In the genomic region with DNA sequence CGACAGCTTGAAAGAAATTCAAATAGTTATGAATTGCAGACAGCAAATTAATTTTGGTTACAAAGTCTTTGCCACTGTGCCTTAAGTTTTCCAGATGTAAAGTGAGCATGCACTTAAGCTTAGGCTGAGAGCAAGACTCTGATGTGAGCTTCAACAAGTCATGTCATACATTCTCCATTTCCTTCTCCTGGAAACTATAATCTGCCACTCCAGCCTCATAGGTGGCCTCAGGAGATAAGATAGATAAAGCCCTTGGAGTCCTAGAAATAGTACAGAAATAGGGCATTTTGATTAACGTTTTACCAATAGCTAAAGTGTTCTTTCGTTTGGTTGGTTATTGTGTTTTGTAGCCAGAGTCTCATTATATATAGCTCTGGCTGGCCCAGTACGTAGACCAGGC, we compare ENCODE assay signal across 30 mouse cellular contexts. TPM values are rescaled to one million over a fixed set of nuclear protein-coding genes. Genes with fewer than 3 reads are reported as not detected.
DNase-seq lines count a peak whose midpoint lies in the region; ATAC-seq and TF ChIP-seq lines count a peak whose summit lies in the region.
"Had no signal": no experiment of that assay in that cellular context is flagged by ENCODE, and none has a peak within 500 bp of the region (broad histone marks: within the 10 kb centered on the region; RNA-seq: fewer than 3 reads in every experiment).

No protein-coding gene starts in this region.

- H3K27me3 ChIP-seq in liver, embryonic 11.5 days (replicated peaks; ENCODE audit: control insufficient read depth, insufficient read depth, low read length): no peaks in the 10 kb centered on the region
- H3K27me3 ChIP-seq in liver, postnatal 0 days (ENCODE audit: insufficient read depth, low read length): no peaks in the 10 kb centered on the region
- no peaks in the 10 kb centered on the region for H3K27me3 ChIP-seq in liver, embryonic 16.5 days (ENCODE audit: control insufficient read depth, insufficient read depth, low read depth, low read length)
- H3K27me3 ChIP-seq: CH12.LX; embryonic facial prominence, embryonic 13.5 days; forebrain, embryonic 12.5 days; heart, embryonic 12.5 days; heart, embryonic 15.5 days; Patski had no signal

- no peaks in the 10 kb centered on the region for H3K9me3 ChIP-seq in liver, embryonic 11.5 days (ENCODE audit: control insufficient read depth, low read length)
- no peaks in the 10 kb centered on the region for H3K9me3 ChIP-seq in liver, postnatal 0 days (ENCODE audit: low read length)
- no peaks in the 10 kb centered on the region for H3K9me3 ChIP-seq in liver, embryonic 16.5 days (replicated peaks; ENCODE audit: control insufficient read depth, low read length)
- H3K9me3 ChIP-seq: embryonic facial prominence, embryonic 10.5 days; embryonic facial prominence, embryonic 13.5 days; forebrain, embryonic 12.5 days; G1E; heart, embryonic 12.5 days; heart, embryonic 15.5 days had no signal

- H3K4me1 ChIP-seq in liver, embryonic 11.5 days (replicated peaks; ENCODE audit: control insufficient read depth, insufficient read depth, low read length): peaks cover 7% of the 10 kb centered on the region; the same call in 1 of the 2 replicates
- H3K4me1 ChIP-seq in liver, postnatal 0 days (ENCODE audit: insufficient read depth): no peaks in the 10 kb centered on the region
- peaks cover 7% of the 10 kb centered on the region for H3K4me1 ChIP-seq in liver, embryonic 16.5 days (ENCODE audit: control insufficient read depth, low read depth, low read length)
- H3K4me1 ChIP-seq: embryonic facial prominence, embryonic 10.5 days; embryonic facial prominence, embryonic 13.5 days; forebrain, embryonic 12.5 days; heart, embryonic 12.5 days; heart, embryonic 15.5 days had no signal

- intact Hi-C loops in heart, postnatal 14 days (cut with DNase I): no loop called here
- intact Hi-C loops in gastrocnemius, postnatal 14 days (cut with DNase I; ENCODE audit: low total_unique reads): no loop called here

- DNase-seq in liver, embryonic 11.5 days (ENCODE audit: low spot score): no peak
- no peak for DNase-seq in liver, postnatal 0 days
- no peak for DNase-seq in cerebellum, adult 11 months
- DNase-seq in heart, postnatal 14 days: no peak
- DNase-seq in gastrocnemius, postnatal 14 days: no peak
- DNase-seq: adrenal gland, adult 2 months; adrenal gland, postnatal 14 days; cerebellum, adult 11-12 months; cerebellum, adult 8-10 months; cerebellum, postnatal 10 days; cerebellum, postnatal 36 days; embryo, embryonic 11 days; gastrocnemius, postnatal 10 days; heart, postnatal 10 days; heart, postnatal 4 days had no signal

- TF ChIP-seq EP300 in liver, postnatal 0 days (IDR thresholded peaks at IDR 0.05; ENCODE audit: low read depth): no peak

- no peak overlapping the region for H3K4me2 ChIP-seq in liver, embryonic 11.5 days
- H3K4me2 ChIP-seq in liver, postnatal 0 days (ENCODE audit: low read depth, low read length): no peak overlapping the region
- H3K4me2 ChIP-seq in liver, embryonic 16.5 days (ENCODE audit: low read depth, low read length): no peak overlapping the region
- H3K4me2 ChIP-seq: embryonic facial prominence, embryonic 13.5 days; forebrain, embryonic 12.5 days; heart, embryonic 12.5 days; heart, embryonic 15.5 days; hindbrain, embryonic 14.5 days had no signal

- no peak overlapping the region for H3K4me3 ChIP-seq in liver, embryonic 11.5 days (ENCODE audit: low read depth, low read length)
- no peak overlapping the region for H3K4me3 ChIP-seq in liver, postnatal 0 days (ENCODE audit: low read depth, low read length)
- no peak overlapping the region for H3K4me3 ChIP-seq in liver, embryonic 16.5 days (ENCODE audit: low read depth, low read length)
- H3K4me3 ChIP-seq: embryonic facial prominence, embryonic 10.5 days; embryonic facial prominence, embryonic 13.5 days; erythroblast, embryonic 14.5 days; forebrain, embryonic 12.5 days; heart, embryonic 12.5 days; heart, embryonic 15.5 days had no signal

- no peak overlapping the region for H3K27ac ChIP-seq in liver, embryonic 11.5 days (ENCODE audit: low read depth, low read length)
- H3K27ac ChIP-seq in liver, postnatal 0 days (ENCODE audit: low read depth): no peak overlapping the region
- H3K27ac ChIP-seq in liver, embryonic 16.5 days (ENCODE audit: low read length): no peak overlapping the region
- H3K27ac ChIP-seq: embryonic facial prominence, embryonic 10.5 days; embryonic facial prominence, embryonic 13.5 days; forebrain, embryonic 12.5 days; heart, embryonic 15.5 days; hindbrain, embryonic 14.5 days; hindbrain, postnatal 0 days had no signal

- WGBS in liver, embryonic 11.5 days: 71% methylated on average over 4 of the region's 4 CpGs
- WGBS in liver, postnatal 0 days (ENCODE audit: insufficient replicate concordance): 68% methylated on average over 4 of the region's 4 CpGs
- 43% methylated on average over 4 of the region's 4 CpGs for WGBS in liver, embryonic 16.5 days (ENCODE audit: insufficient replicate concordance)

- H3K36me3 ChIP-seq in liver, embryonic 11.5 days (ENCODE audit: control insufficient read depth, insufficient read depth, low read length): peaks cover 25% of the 10 kb centered on the region
- peaks cover 84% of the 10 kb centered on the region for H3K36me3 ChIP-seq in liver, postnatal 0 days (replicated peaks; ENCODE audit: insufficient read depth, low read length)
- H3K36me3 ChIP-seq in liver, embryonic 16.5 days (ENCODE audit: control insufficient read depth, insufficient read depth): peaks cover 34% of the 10 kb centered on the region

- peak; percentile 60; the same call in 1 of the 2 replicates for ATAC-seq in liver, embryonic 11.5 days (replicated peaks; ENCODE audit: low FRiP score)
- ATAC-seq in liver, postnatal 0 days: no peak
- peak; percentile 22 for ATAC-seq in inflammation-experienced regulatory T-cells, adult 6 months
- ATAC-seq in liver, embryonic 16.5 days (ENCODE audit: low read depth): 0 out of 2 replicates have a peak, but pooled peaks have one; percentile 32
- ATAC-seq: forebrain, embryonic 16.5 days; hindbrain, postnatal 0 days; Patski had no signal

- TF ChIP-seq CTCF in liver, postnatal 0 days (IDR thresholded peaks at IDR 0.05; ENCODE audit: low read depth): no peak

- H3K9ac ChIP-seq in liver, embryonic 11.5 days (ENCODE audit: low read depth, low read length): no peak overlapping the region
- no peak overlapping the region for H3K9ac ChIP-seq in liver, postnatal 0 days (replicated peaks)
- no peak overlapping the region for H3K9ac ChIP-seq in liver, embryonic 16.5 days (ENCODE audit: low read depth, low read length)
- H3K9ac ChIP-seq: embryonic facial prominence, embryonic 13.5 days; forebrain, embryonic 12.5 days; heart, embryonic 12.5 days; heart, embryonic 15.5 days; hindbrain, embryonic 14.5 days had no signal

RNA-seq across cellular contexts. Expression of a gene that starts 14.0 kb away (rescaled TPM):
- polyA plus RNA-seq in liver, embryonic 11.5 days (2014; fragmentation: Nextera tagmentation; extraction: Ambion mirVana): 163 and 185 TPM in 2 replicates
- polyA plus RNA-seq in liver, postnatal 0 days (2015; fragmentation: Nextera tagmentation; extraction: Ambion mirVana): 63.7 and 68.4 TPM in 2 replicates
- polyA plus RNA-seq in inflammation-experienced regulatory T-cells, adult 6 months (2017; shearing (Covaris generic)): 100 to 1,000 TPM; 139 to 219 (median 185) TPM
- 79.5 and 80.1 TPM in 2 replicates for polyA plus RNA-seq in liver, embryonic 16.5 days (2015; fragmentation: Nextera tagmentation; extraction: Ambion mirVana)
- total RNA-seq in heart, postnatal 14 days (2021): 10 to 100 TPM; 41.6 to 46.0 TPM
- 10 to 100 TPM; 24.9 to 29.9 TPM for total RNA-seq in gastrocnemius, postnatal 14 days (2021)

RNA-seq across cellular contexts. Expression of a gene that starts 21.3 kb away (rescaled TPM):
- 1.1 and 1.3 TPM in 2 replicates for polyA plus RNA-seq in liver, embryonic 11.5 days (2014; fragmentation: Nextera tagmentation; extraction: Ambion mirVana)
- polyA plus RNA-seq in liver, postnatal 0 days (2015; fragmentation: Nextera tagmentation; extraction: Ambion mirVana): 30.0 and 44.0 TPM in 2 replicates
- 1 to 10 TPM in 2 of 3 experiments, not detected in 1; 1.2 to 2.7 TPM for polyA plus RNA-seq in inflammation-experienced regulatory T-cells, adult 6 months (2017; shearing (Covaris generic))
- 9.7 and 10.0 TPM in 2 replicates for polyA plus RNA-seq in liver, embryonic 16.5 days (2015; fragmentation: Nextera tagmentation; extraction: Ambion mirVana)
- under 1 TPM; 0.38 to 0.44 TPM for total RNA-seq in heart, postnatal 14 days (2021)
- under 1 TPM in 1 of 2 experiments, not detected in 1; 0.16 TPM for total RNA-seq in gastrocnemius, postnatal 14 days (2021)
- total RNA-seq: heart, postnatal 10 days; hindbrain, postnatal 0 days had no signal
- polyA plus RNA-seq: cortical plate, adult 2 months; erythroblast, embryonic 14.5 days; G1E; heart, embryonic 12.5 days; hindbrain, embryonic 14.5 days had no signal
